29 mouse cellular contexts compared by ENCODE assay signal in genomic region chr4:155354546-155354945, GRCm38 (mm10). TPM values are rescaled to one million over a fixed set of nuclear protein-coding genes. Genes with fewer than 3 reads are reported as not detected.
A peak's percentile ranks its signal among the peaks of the same experiment; 100 is the strongest.
DNase-seq lines count a peak whose midpoint lies in the region; ATAC-seq lines count a peak whose summit lies in the region.
"Had no signal": no experiment of that assay in that cellular context is flagged by ENCODE, and none has a peak within 500 bp of the region (broad histone marks: within the 10 kb centered on the region; RNA-seq: fewer than 3 reads in every experiment).

No protein-coding gene starts in this region.

- H3K27me3 ChIP-seq in kidney, embryonic 14.5 days (ENCODE audit: control insufficient read depth, insufficient read depth, low read length) = peaks cover 6% of the 10 kb centered on the region; the same call in 1 of the 2 replicates
- H3K27me3 ChIP-seq in kidney, embryonic 15.5 days = peaks cover 18% of the 10 kb centered on the region
- H3K27me3 ChIP-seq in kidney, embryonic 16.5 days (ENCODE audit: insufficient read depth, low read length) = peaks cover 12% of the 10 kb centered on the region
- H3K27me3 ChIP-seq: Patski had no signal

- peak; percentile 36 for DNase-seq in kidney, adult 11 months
- DNase-seq in kidney, adult 8-10 months = peak; percentile 48 to 52
- no peak for DNase-seq in kidney, adult 18-20 months
- peak; percentile 71 to 72 for DNase-seq in kidney, postnatal 36 days
- DNase-seq in thymus, postnatal 4 days = no peak
- DNase-seq: adrenal gland, adult 8-10 months; adrenal gland, postnatal 14 days; adrenal gland, postnatal 36 days; B cell, adult 2 months; cerebellum, adult 11-12 months; cerebellum, adult 2 months; cerebellum, adult 9-10 months; cerebellum, postnatal 10 days; cerebellum, postnatal 36 days; embryo, embryonic 11 days had no signal

- no peak overlapping the region for H3K9ac ChIP-seq in kidney, embryonic 14.5 days (ENCODE audit: low read depth, low read length)
- H3K9ac ChIP-seq in kidney, embryonic 15.5 days = no peak overlapping the region
- no peak overlapping the region for H3K9ac ChIP-seq in kidney, embryonic 16.5 days (replicated peaks; ENCODE audit: low read length)
- H3K9ac ChIP-seq: embryonic facial prominence, embryonic 13.5 days; embryonic facial prominence, embryonic 15.5 days; forebrain, embryonic 12.5 days had no signal

- H3K4me1 ChIP-seq in kidney, embryonic 14.5 days (ENCODE audit: control insufficient read depth, insufficient read depth, low read length) = no peaks in the 10 kb centered on the region
- peaks cover 1% of the 10 kb centered on the region for H3K4me1 ChIP-seq in kidney, embryonic 15.5 days
- 0 out of 2 replicates have a peak, but pooled peaks cover 1% of the 10 kb centered on the region for H3K4me1 ChIP-seq in kidney, embryonic 16.5 days (ENCODE audit: insufficient read depth, low read length)
- H3K4me1 ChIP-seq: embryonic facial prominence, embryonic 13.5 days; embryonic facial prominence, embryonic 15.5 days; forebrain, embryonic 12.5 days had no signal

- ATAC-seq in kidney, embryonic 14.5 days (ENCODE audit: low FRiP score, low TSS enrichment) = no peak
- ATAC-seq in kidney, embryonic 15.5 days (replicated peaks; ENCODE audit: low FRiP score) = no peak
- no peak for ATAC-seq in kidney, embryonic 16.5 days (ENCODE audit: low FRiP score, low TSS enrichment)
- ATAC-seq: activated CD4-positive, CD25-positive, alpha-beta regulatory T cell, adult 4 months; CD4-positive, CD25-positive, alpha-beta regulatory T cell, adult 4 months; forebrain, embryonic 14.5 days; Patski had no signal

- H3K9me3 ChIP-seq in kidney, embryonic 14.5 days (ENCODE audit: control insufficient read depth, low read length) = no peaks in the 10 kb centered on the region
- no peaks in the 10 kb centered on the region for H3K9me3 ChIP-seq in kidney, embryonic 15.5 days (replicated peaks)
- no peaks in the 10 kb centered on the region for H3K9me3 ChIP-seq in kidney, embryonic 16.5 days (ENCODE audit: low read length)
- H3K9me3 ChIP-seq: embryonic facial prominence, embryonic 13.5 days; embryonic facial prominence, embryonic 15.5 days; forebrain, embryonic 10.5 days; forebrain, embryonic 12.5 days; G1E had no signal

- WGBS in kidney, embryonic 14.5 days = 72% methylated on average over 7 of the region's 7 CpGs
- 66% methylated on average over 7 of the region's 7 CpGs for WGBS in kidney, embryonic 15.5 days
- 66% methylated on average over 7 of the region's 7 CpGs for WGBS in kidney, embryonic 16.5 days

- no peak overlapping the region for H3K4me2 ChIP-seq in kidney, embryonic 14.5 days (replicated peaks; ENCODE audit: low read depth, low read length)
- H3K4me2 ChIP-seq in kidney, embryonic 15.5 days = no peak overlapping the region
- H3K4me2 ChIP-seq in kidney, embryonic 16.5 days (replicated peaks; ENCODE audit: low read depth, low read length) = no peak overlapping the region
- H3K4me2 ChIP-seq: embryonic facial prominence, embryonic 13.5 days; embryonic facial prominence, embryonic 15.5 days; forebrain, embryonic 12.5 days had no signal

- no peak overlapping the region for H3K4me3 ChIP-seq in kidney, embryonic 14.5 days (ENCODE audit: low read length)
- no peak overlapping the region for H3K4me3 ChIP-seq in kidney, embryonic 15.5 days (replicated peaks)
- H3K4me3 ChIP-seq in kidney, embryonic 16.5 days (ENCODE audit: low read length) = no peak overlapping the region
- H3K4me3 ChIP-seq: embryonic facial prominence, embryonic 13.5 days; embryonic facial prominence, embryonic 15.5 days; erythroblast, embryonic 14.5 days; forebrain, embryonic 10.5 days; forebrain, embryonic 12.5 days had no signal

- H3K36me3 ChIP-seq in kidney, embryonic 14.5 days (ENCODE audit: control insufficient read depth, insufficient read depth, low read length) = no peaks in the 10 kb centered on the region
- H3K36me3 ChIP-seq in kidney, embryonic 15.5 days = no peaks in the 10 kb centered on the region
- H3K36me3 ChIP-seq in kidney, embryonic 16.5 days (ENCODE audit: insufficient read depth, low read length) = no peaks in the 10 kb centered on the region
- H3K36me3 ChIP-seq: embryonic facial prominence, embryonic 13.5 days; embryonic facial prominence, embryonic 15.5 days; forebrain, embryonic 12.5 days; G1E had no signal

- H3K27ac ChIP-seq in kidney, embryonic 14.5 days (ENCODE audit: low read depth, low read length) = no peak overlapping the region
- H3K27ac ChIP-seq in kidney, embryonic 15.5 days = no peak overlapping the region
- 0 out of 2 replicates have a peak overlapping the region, but pooled peaks have one; percentile 50 for H3K27ac ChIP-seq in kidney, embryonic 16.5 days (ENCODE audit: low read length)
- H3K27ac ChIP-seq: embryonic facial prominence, embryonic 13.5 days; embryonic facial prominence, embryonic 15.5 days; forebrain, embryonic 10.5 days; forebrain, embryonic 12.5 days had no signal

RNA-seq across cellular contexts. Expression of gene Prkcz, which starts 6.6 kb away (rescaled TPM):
- polyA plus RNA-seq in kidney, embryonic 14.5 days (2014; fragmentation: Nextera tagmentation; extraction: Ambion mirVana) = 7.8 and 10.2 TPM in 2 replicates
- polyA plus RNA-seq in kidney, embryonic 15.5 days (2015; fragmentation: Nextera tagmentation; extraction: Ambion mirVana) = 14.2 and 16.6 TPM in 2 replicates
- 17.3 and 17.9 TPM in 2 replicates for polyA plus RNA-seq in kidney, embryonic 16.5 days (2015; fragmentation: Nextera tagmentation; extraction: Ambion mirVana)
- polyA plus RNA-seq: G1E had no signal

RNA-seq across cellular contexts. Expression of gene Gabrd, which starts 43.4 kb away (rescaled TPM):
- polyA plus RNA-seq in kidney, embryonic 14.5 days (2014; fragmentation: Nextera tagmentation; extraction: Ambion mirVana) = 0.07 TPM in 1 of 2 replicates, not detected in the other
- not detected in 2 replicates for polyA plus RNA-seq in kidney, embryonic 15.5 days (2015; fragmentation: Nextera tagmentation; extraction: Ambion mirVana)
- polyA plus RNA-seq in kidney, embryonic 16.5 days (2015; fragmentation: Nextera tagmentation; extraction: Ambion mirVana) = 0.07 TPM in 1 of 2 replicates, not detected in the other
- polyA plus RNA-seq: embryonic facial prominence, embryonic 11.5 days; embryonic facial prominence, embryonic 13.5 days; erythroblast, embryonic 14.5 days; forebrain, embryonic 10.5 days; forebrain, embryonic 12.5 days; G1E; Patski had no signal

RNA-seq across cellular contexts. Expression of gene Cfap74, which starts 54.4 kb away (rescaled TPM):
- polyA plus RNA-seq in kidney, embryonic 14.5 days (2014; fragmentation: Nextera tagmentation; extraction: Ambion mirVana) = 2.2 and 2.3 TPM in 2 replicates
- 1.8 and 2.3 TPM in 2 replicates for polyA plus RNA-seq in kidney, embryonic 15.5 days (2015; fragmentation: Nextera tagmentation; extraction: Ambion mirVana)
- 1.5 and 1.8 TPM in 2 replicates for polyA plus RNA-seq in kidney, embryonic 16.5 days (2015; fragmentation: Nextera tagmentation; extraction: Ambion mirVana)
- polyA plus RNA-seq: erythroblast, embryonic 14.5 days; G1E had no signal

Comparison
In these comparisons a context has a peak if more than half of its experiments do, and no peak if none do; other contexts are left out.
1. DNase-seq: peak in kidney, adult 11 months (single experiment), kidney, adult 8-10 months (2 of 2) and kidney, postnatal 36 days (2 of 2); none in kidney, adult 18-20 months (single experiment) and thymus, postnatal 4 days (single experiment).